In genomic region chr7:100902451-100903137, GRCm38 (mm10) we compare ENCODE assay signal across 8 mouse cellular contexts. TPM values are rescaled to one million over a fixed set of nuclear protein-coding genes. Genes with fewer than 3 reads are reported as not detected.
DNase-seq lines count a peak whose midpoint lies in the region; ATAC-seq and TF ChIP-seq lines count a peak whose summit lies in the region.
"Had no signal": no experiment of that assay in that cellular context is flagged by ENCODE, and none has a peak within 500 bp of the region (broad histone marks: within the 10 kb centered on the region; RNA-seq: fewer than 3 reads in every experiment).

No protein-coding gene starts in this region.

- H3K4me2 ChIP-seq in intestine, embryonic 14.5 days (ENCODE audit: low read length) = no peak overlapping the region
- H3K4me2 ChIP-seq in intestine, embryonic 16.5 days (ENCODE audit: low read depth, low read length) = no peak overlapping the region
- no peak overlapping the region for H3K4me2 ChIP-seq in midbrain, postnatal 0 days (ENCODE audit: low read depth, low read length, poor library complexity, severe bottlenecking)
- H3K4me2 ChIP-seq: hindbrain, embryonic 15.5 days had no signal

- H3K9ac ChIP-seq in intestine, embryonic 14.5 days (ENCODE audit: low read length) = no peak overlapping the region
- no peak overlapping the region for H3K9ac ChIP-seq in intestine, embryonic 16.5 days (ENCODE audit: low read depth, low read length)
- no peak overlapping the region for H3K9ac ChIP-seq in midbrain, postnatal 0 days (replicated peaks; ENCODE audit: low read length, poor library complexity, severe bottlenecking)
- H3K9ac ChIP-seq: hindbrain, embryonic 15.5 days had no signal

- 0 out of 2 replicates have a peak, but pooled peaks cover 21% of the 10 kb centered on the region for H3K36me3 ChIP-seq in intestine, embryonic 14.5 days (ENCODE audit: control insufficient read depth, insufficient read depth, low read length)
- H3K36me3 ChIP-seq in intestine, embryonic 16.5 days (ENCODE audit: control insufficient read depth, insufficient read depth, low read length) = no peaks in the 10 kb centered on the region
- H3K36me3 ChIP-seq in midbrain, postnatal 0 days (ENCODE audit: insufficient read depth, low read length) = no peaks in the 10 kb centered on the region
- peaks cover 33% of the 10 kb centered on the region for H3K36me3 ChIP-seq in midbrain, embryonic 10.5 days
- H3K36me3 ChIP-seq in splenic B cell, adult 2 months (ENCODE audit: control insufficient read depth, insufficient read depth, low read length, poor library complexity, severe bottlenecking) = no peaks in the 10 kb centered on the region
- H3K36me3 ChIP-seq: hindbrain, embryonic 15.5 days had no signal

- intact Hi-C loops in left cerebral cortex, postnatal 10 days (cut with DNase I) = loop anchor here (2.0 to 10.0 kb wide), 2 partner anchors 150 to 392 kb away; no protein-coding TSS in a partner anchor

- TF ChIP-seq POLR2A in brain, embryonic 14.5 days (IDR thresholded peaks at IDR 0.05; ENCODE audit: borderline replicate concordance, extremely low read depth, insufficient read depth, insufficient read length, poor library complexity, severe bottlenecking) = no peak

- no peak for DNase-seq in intestine, embryonic 14.5 days (ENCODE audit: low spot score)
- peak; percentile 44 for DNase-seq in midbrain, postnatal 0 days (ENCODE audit: low spot score)
- no peak for DNase-seq in midbrain, embryonic 10.5 days (ENCODE audit: low spot score)
- DNase-seq in brain, embryonic 14.5 days (ENCODE audit: low read depth) = peak; percentile 46
- DNase-seq in splenic B cell, adult 2 months (ENCODE audit: low read depth, low spot score) = peak; percentile 27
- DNase-seq in left cerebral cortex, postnatal 10 days (ENCODE audit: extremely low spot score in 1 of 2, low spot score in 2 of 2) = no peak

- no peak overlapping the region for H3K4me3 ChIP-seq in intestine, embryonic 14.5 days (ENCODE audit: low read depth, low read length)
- H3K4me3 ChIP-seq in intestine, embryonic 16.5 days (ENCODE audit: low read length) = no peak overlapping the region
- no peak overlapping the region for H3K4me3 ChIP-seq in midbrain, postnatal 0 days (ENCODE audit: low read depth, low read length)
- no peak overlapping the region for H3K4me3 ChIP-seq in midbrain, embryonic 10.5 days
- H3K4me3 ChIP-seq: hindbrain, embryonic 15.5 days had no signal

- 0 out of 2 replicates have a peak, but pooled peaks have one; percentile 16 for ATAC-seq in intestine, embryonic 14.5 days (replicated peaks; ENCODE audit: low FRiP score, low TSS enrichment, low read depth)
- ATAC-seq in intestine, embryonic 16.5 days = no peak
- ATAC-seq in midbrain, postnatal 0 days (ENCODE audit: low FRiP score) = no peak

- no peaks in the 10 kb centered on the region for H3K9me3 ChIP-seq in intestine, embryonic 14.5 days (ENCODE audit: control insufficient read depth, low read length)
- H3K9me3 ChIP-seq in intestine, embryonic 16.5 days (ENCODE audit: control insufficient read depth, low read length) = no peaks in the 10 kb centered on the region
- no peaks in the 10 kb centered on the region for H3K9me3 ChIP-seq in midbrain, postnatal 0 days (ENCODE audit: low read length)
- H3K9me3 ChIP-seq in midbrain, embryonic 10.5 days (replicated peaks) = no peaks in the 10 kb centered on the region
- H3K9me3 ChIP-seq: hindbrain, embryonic 15.5 days had no signal

- H3K27ac ChIP-seq in intestine, embryonic 14.5 days (ENCODE audit: low read depth) = no peak overlapping the region
- H3K27ac ChIP-seq in intestine, embryonic 16.5 days (ENCODE audit: low read length) = no peak overlapping the region
- H3K27ac ChIP-seq in midbrain, postnatal 0 days (ENCODE audit: low read depth, low read length) = no peak overlapping the region
- no peak overlapping the region for H3K27ac ChIP-seq in midbrain, embryonic 10.5 days (replicated peaks)
- H3K27ac ChIP-seq: hindbrain, embryonic 15.5 days had no signal

- no peaks in the 10 kb centered on the region for H3K27me3 ChIP-seq in intestine, embryonic 14.5 days (replicated peaks; ENCODE audit: control insufficient read depth, insufficient read depth, low read length)
- no peaks in the 10 kb centered on the region for H3K27me3 ChIP-seq in intestine, embryonic 16.5 days (replicated peaks; ENCODE audit: control insufficient read depth, insufficient read depth, low read length)
- H3K27me3 ChIP-seq in midbrain, postnatal 0 days (ENCODE audit: insufficient read depth, low read length) = no peaks in the 10 kb centered on the region
- H3K27me3 ChIP-seq in midbrain, embryonic 10.5 days (ENCODE audit: low read depth, poor library complexity, severe bottlenecking) = no peaks in the 10 kb centered on the region
- H3K27me3 ChIP-seq in splenic B cell, adult 2 months (ENCODE audit: control insufficient read depth, insufficient read depth, low read length, poor library complexity, severe bottlenecking) = no peaks in the 10 kb centered on the region
- H3K27me3 ChIP-seq: hindbrain, embryonic 15.5 days had no signal

- H3K4me1 ChIP-seq in intestine, embryonic 14.5 days (replicated peaks; ENCODE audit: control insufficient read depth, insufficient read depth, low read length) = peaks cover 3% of the 10 kb centered on the region
- H3K4me1 ChIP-seq in intestine, embryonic 16.5 days (ENCODE audit: control insufficient read depth, insufficient read depth, low read length) = peaks cover 2% of the 10 kb centered on the region; the same call in 1 of the 2 replicates
- H3K4me1 ChIP-seq in midbrain, postnatal 0 days (ENCODE audit: insufficient read depth, low read length) = no peaks in the 10 kb centered on the region
- H3K4me1 ChIP-seq in midbrain, embryonic 10.5 days = peaks cover 3% of the 10 kb centered on the region
- H3K4me1 ChIP-seq: hindbrain, embryonic 15.5 days had no signal

- peak; percentile 67 for TF ChIP-seq CTCF in midbrain, postnatal 0 days (IDR thresholded peaks at IDR 0.05)
- TF ChIP-seq CTCF in brain, embryonic 14.5 days (IDR thresholded peaks at IDR 0.05; ENCODE audit: borderline replicate concordance, extremely low read depth, insufficient read depth, insufficient read length) = peak; percentile 63; the same call in 1 of the 2 replicates

- 77% methylated on average over 9 of the region's 9 CpGs for WGBS in intestine, embryonic 14.5 days
- 76% methylated on average over 9 of the region's 9 CpGs for WGBS in intestine, embryonic 16.5 days
- 83% methylated on average over 9 of the region's 9 CpGs for WGBS in midbrain, postnatal 0 days
- WGBS in midbrain, embryonic 10.5 days = 83% methylated on average over 9 of the region's 9 CpGs

RNA-seq across cellular contexts. Expression of gene Arhgef17, which starts 29.3 kb away (rescaled TPM):
- polyA plus RNA-seq in intestine, embryonic 14.5 days (2014; fragmentation: Nextera tagmentation; extraction: Ambion mirVana) = 12.9 and 14.2 TPM in 2 replicates
- polyA plus RNA-seq in intestine, embryonic 16.5 days (2015; fragmentation: Nextera tagmentation; extraction: Ambion mirVana) = 4.1 and 4.6 TPM in 2 replicates
- 77.6 and 89.1 TPM in 2 replicates for total RNA-seq in midbrain, postnatal 0 days (2014; rRNA removed)
- polyA plus RNA-seq in midbrain, postnatal 0 days (2015; fragmentation: Nextera tagmentation; extraction: Ambion mirVana) = 16.3 and 16.7 TPM in 2 replicates
- polyA plus RNA-seq in midbrain, embryonic 10.5 days (2016; fragmentation: Nextera tagmentation; extraction: Ambion mirVana) = 6.4 and 7.1 TPM in 2 replicates
- polyA plus RNA-seq in brain, embryonic 14.5 days (2012; rRNA removed) = 20.8 and 30.3 TPM in 2 replicates
- total RNA-seq in left cerebral cortex, postnatal 10 days (2021) = 10 to 100 TPM; 58.2 to 59.6 TPM

RNA-seq across cellular contexts. Expression of gene Relt, which starts 39.3 kb away (rescaled TPM):
- 1.9 and 2.0 TPM in 2 replicates for polyA plus RNA-seq in intestine, embryonic 14.5 days (2014; fragmentation: Nextera tagmentation; extraction: Ambion mirVana)
- polyA plus RNA-seq in intestine, embryonic 16.5 days (2015; fragmentation: Nextera tagmentation; extraction: Ambion mirVana) = 2.4 and 3.8 TPM in 2 replicates
- 7.8 and 9.0 TPM in 2 replicates for total RNA-seq in midbrain, postnatal 0 days (2014; rRNA removed)
- polyA plus RNA-seq in midbrain, postnatal 0 days (2015; fragmentation: Nextera tagmentation; extraction: Ambion mirVana) = 5.1 and 5.3 TPM in 2 replicates
- polyA plus RNA-seq in midbrain, embryonic 10.5 days (2016; fragmentation: Nextera tagmentation; extraction: Ambion mirVana) = 4.3 and 5.2 TPM in 2 replicates
- 6.2 and 7.2 TPM in 2 replicates for polyA plus RNA-seq in brain, embryonic 14.5 days (2012; rRNA removed)
- total RNA-seq in left cerebral cortex, postnatal 10 days (2021) = 1 to 10 TPM; 9.0 to 9.4 TPM

Comparison
In these comparisons a context has a peak if more than half of its experiments do, and no peak if none do; other contexts are left out.
1. DNase-seq: peak in midbrain, postnatal 0 days (single experiment), brain, embryonic 14.5 days (single experiment) and splenic B cell, adult 2 months (single experiment); none in intestine, embryonic 14.5 days (single experiment), midbrain, embryonic 10.5 days (single experiment) and left cerebral cortex, postnatal 10 days (0 of 2).